Mouse (Mus musculus): ENCODE results near the gene Zbtb21.

DNA sequence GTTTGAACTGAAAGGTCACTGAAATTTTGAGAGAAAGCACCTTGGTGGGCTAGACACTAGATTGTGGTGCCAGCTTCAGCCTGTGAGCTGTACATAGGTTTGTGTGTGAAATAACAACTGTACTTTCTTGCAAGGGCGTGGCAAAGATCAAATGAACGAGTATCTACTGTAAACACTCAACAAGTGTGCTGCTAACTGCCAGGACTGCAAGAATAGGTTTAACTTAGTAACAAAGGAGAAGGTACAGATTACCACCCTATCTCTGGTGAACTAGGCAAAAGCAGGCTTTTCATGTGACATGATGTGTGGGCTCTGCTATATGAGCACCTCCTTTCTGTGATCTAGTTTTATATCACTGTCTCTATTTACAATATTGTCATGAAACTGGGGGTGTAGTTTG lies 9.1 kb downstream of the Zbtb21 start:
- TF ChIP-seq POLR2A (IDR thresholded peaks at IDR 0.05; ENCODE audit: borderline replicate concordance, extremely low read depth, low read depth, low read length) (no peak), CTCF (IDR thresholded peaks at IDR 0.05; ENCODE audit: insufficient read depth, low read length) (no peak)

Measured in lung, adult 2 months (tissue).